Mouse (Mus musculus): ENCODE results near the gene Atp6ap1. TPM values are rescaled to one million over a fixed set of nuclear protein-coding genes. Genes with fewer than 3 reads are reported as not detected.
A peak's percentile ranks its signal among the peaks of the same experiment; 100 is the strongest.

Atp6ap1 gene
- polyA plus RNA-seq (2016; fragmentation: Nextera tagmentation; extraction: Ambion mirVana) = 86.4 and 91.5 TPM in 2 replicates

GRCm38 (mm10) chrX:74296538-74297448 lies at the start of gene Atp6ap1:
TSS of gene Atp6ap1 (plus strand) at chrX:74297097.
- H3K9me3 ChIP-seq = no peaks in the 10 kb centered on the region
- peak within 1 kb of the TSS; percentile 85 for H3K27ac ChIP-seq (replicated peaks)
- peak; percentile 92 for DNase-seq (ENCODE audit: low spot score)
- 17% methylated on average over 37 of the region's 37 CpGs for WGBS
- peaks cover 6% of the 10 kb centered on the region for H3K4me1 ChIP-seq
- H3K36me3 ChIP-seq (replicated peaks) = peaks cover 27% of the 10 kb centered on the region
- H3K27me3 ChIP-seq (replicated peaks; ENCODE audit: low read depth, poor library complexity, severe bottlenecking) = no peaks in the 10 kb centered on the region
- H3K4me3 ChIP-seq = peak within 1 kb of the TSS; percentile 75

- Histone ChIP-seq H3K27ac (replicated peaks) (peak overlapping the region; percentile 87; the same call in 1 of the 2 replicates), H3K4me1 (peaks cover 15% of the 10 kb centered on the region), H3K4me3 (peak overlapping the region; percentile 61), H3K9me3 (peaks cover 2% of the 10 kb centered on the region; the same call in 1 of the 2 replicates), H3K36me3 (replicated peaks) (peaks cover 4% of the 10 kb centered on the region), H3K27me3 (replicated peaks; ENCODE audit: low read depth, poor library complexity, severe bottlenecking) (no peaks in the 10 kb centered on the region)
- 11% methylated on average over 3 of the region's 3 CpGs for whole genome bisulfite sequencing
- DNase-seq (ENCODE audit: low spot score) = peak; percentile 77
These were observed 48.2 kb upstream of the Atp6ap1 start for GRCm38 (mm10) chrX:74248651-74249050.

GRCm38 (mm10) chrX:74249615-74250014 lies 47.3 kb upstream of the Atp6ap1 start, which contains the start of gene Flna:
TSS of gene Flna (minus strand) at chrX:74249820.
- DNase-seq (ENCODE audit: low spot score) = peak; percentile 73
- peaks cover 10% of the 10 kb centered on the region for H3K4me1 ChIP-seq
- 22% methylated on average over 38 of the region's 38 CpGs for WGBS
- H3K27ac ChIP-seq (replicated peaks) = peak within 1 kb of the TSS; percentile 87
- no peaks in the 10 kb centered on the region for H3K27me3 ChIP-seq (replicated peaks; ENCODE audit: low read depth, poor library complexity, severe bottlenecking)
- H3K9me3 ChIP-seq = peaks cover 2% of the 10 kb centered on the region; the same call in 1 of the 2 replicates
- H3K4me3 ChIP-seq = peak within 1 kb of the TSS; percentile 61
- no peaks in the 10 kb centered on the region for H3K36me3 ChIP-seq (replicated peaks)

DNA sequence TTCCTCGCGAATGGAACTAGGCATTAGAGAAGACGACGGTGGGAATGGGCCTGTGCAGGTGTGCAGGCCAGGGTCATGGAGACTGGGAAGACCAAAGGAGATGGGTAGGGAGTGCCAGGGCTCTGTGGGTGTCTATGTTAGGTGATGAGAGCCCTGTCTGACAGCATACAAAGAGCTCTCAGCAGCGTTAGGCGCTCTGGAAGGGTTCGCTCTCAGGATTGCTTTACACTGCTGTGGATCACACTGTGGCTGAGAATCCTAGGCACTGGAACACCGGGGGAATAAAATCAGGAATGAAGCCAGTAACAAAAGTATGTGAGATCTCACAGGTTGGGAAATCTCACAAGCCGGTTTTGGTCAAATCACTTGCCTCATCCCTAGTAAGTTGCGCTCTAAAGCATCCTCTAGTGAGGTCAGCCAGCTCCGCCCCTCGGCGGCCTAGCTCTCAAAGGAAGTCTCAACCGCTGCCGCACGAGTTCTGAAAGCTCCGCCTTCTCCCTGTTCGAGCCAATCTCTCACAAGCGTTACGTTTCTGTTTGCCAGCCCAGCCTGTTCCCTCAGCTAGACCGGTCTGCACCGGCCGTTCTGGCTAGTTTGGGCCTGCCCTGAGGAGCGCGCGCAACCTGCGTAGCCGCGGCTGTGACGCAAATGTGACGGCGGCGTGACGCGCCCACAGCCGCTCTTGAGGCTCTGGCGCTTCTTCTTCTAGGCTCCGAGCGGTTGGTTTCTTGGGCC lies 42.6 kb upstream of the Atp6ap1 start, which contains the start of gene Emd:
Gene Emd (plus strand): TSS at position 535 of the 735 bp plus-strand sequence.
- 20% methylated on average over 39 of the region's 39 CpGs for WGBS
- peaks cover 2% of the 10 kb centered on the region; the same call in 1 of the 2 replicates for H3K9me3 ChIP-seq
- H3K27me3 ChIP-seq (replicated peaks; ENCODE audit: low read depth, poor library complexity, severe bottlenecking) = no peaks in the 10 kb centered on the region
- peak within 1 kb of the TSS; percentile 91 for H3K27ac ChIP-seq (replicated peaks)
- H3K36me3 ChIP-seq (replicated peaks) = peaks cover 29% of the 10 kb centered on the region
- DNase-seq (ENCODE audit: low spot score) = peak; percentile 92
- H3K4me1 ChIP-seq = peaks cover 11% of the 10 kb centered on the region; the same call in 1 of the 2 replicates
- H3K4me3 ChIP-seq = peak within 1 kb of the TSS; percentile 73

- Histone ChIP-seq H3K27me3 (replicated peaks; ENCODE audit: low read depth, poor library complexity, severe bottlenecking) (no peaks in the 10 kb centered on the region), H3K4me3 (peak overlapping the region; percentile 73), H3K4me1 (peaks cover 7% of the 10 kb centered on the region; the same call in 1 of the 2 replicates), H3K36me3 (replicated peaks) (peaks cover 33% of the 10 kb centered on the region), H3K27ac (replicated peaks) (peak overlapping the region; percentile 91), H3K9me3 (no peaks in the 10 kb centered on the region)
- WGBS = 24% methylated on average over 31 of the region's 31 CpGs
- no peak for DNase-seq (ENCODE audit: low spot score)
These were observed 41.9 kb upstream of the Atp6ap1 start for GRCm38 (mm10) chrX:74254888-74255565.

- no peak for DNase-seq (ENCODE audit: low spot score)
- WGBS = 92% methylated on average over 3 of the region's 3 CpGs
These were observed 39.2 kb upstream of the Atp6ap1 start for GRCm38 (mm10) chrX:74257746-74258145.

DNA sequence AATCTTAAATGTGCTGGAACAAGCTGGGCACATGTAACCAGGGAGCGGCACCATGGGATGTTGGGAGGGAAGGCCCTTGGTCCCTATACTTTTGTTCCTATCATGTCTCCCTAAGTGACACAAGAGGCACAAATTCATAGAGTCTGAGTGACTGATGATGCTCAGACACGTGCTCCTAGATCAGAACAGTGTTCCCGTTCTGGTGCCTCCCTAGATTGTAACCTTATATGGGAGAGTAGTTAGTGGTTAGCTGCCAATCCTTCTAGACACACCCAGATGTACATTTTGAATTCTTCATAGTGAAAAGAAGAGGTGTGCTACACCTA lies 27.2 kb upstream of the Atp6ap1 start:
- Histone ChIP-seq H3K27me3 (replicated peaks; ENCODE audit: low read depth, poor library complexity, severe bottlenecking) (no peaks in the 10 kb centered on the region), H3K36me3 (replicated peaks) (peaks cover 18% of the 10 kb centered on the region), H3K4me3 (peak overlapping the region; percentile 68), H3K4me1 (no peaks in the 10 kb centered on the region; the same call in 1 of the 2 replicates), H3K27ac (replicated peaks) (peak overlapping the region; percentile 92), H3K9me3 (no peaks in the 10 kb centered on the region)
- peak; percentile 23 for DNase-seq (ENCODE audit: low spot score)
- WGBS = 32% methylated on average over 3 of the region's 3 CpGs

More at GRCm38 (mm10) chrX:74257746-74258145, 39.2 kb upstream of the Atp6ap1 start:
- H3K9me3 ChIP-seq = no peaks in the 10 kb centered on the region
- no peak overlapping the region for H3K27ac ChIP-seq (replicated peaks)
- H3K27me3 ChIP-seq (replicated peaks; ENCODE audit: low read depth, poor library complexity, severe bottlenecking) = no peaks in the 10 kb centered on the region
- no peak overlapping the region for H3K4me3 ChIP-seq
- H3K36me3 ChIP-seq (replicated peaks) = peaks cover 39% of the 10 kb centered on the region
- H3K4me1 ChIP-seq = peaks cover 5% of the 10 kb centered on the region; the same call in 1 of the 2 replicates

DNA sequence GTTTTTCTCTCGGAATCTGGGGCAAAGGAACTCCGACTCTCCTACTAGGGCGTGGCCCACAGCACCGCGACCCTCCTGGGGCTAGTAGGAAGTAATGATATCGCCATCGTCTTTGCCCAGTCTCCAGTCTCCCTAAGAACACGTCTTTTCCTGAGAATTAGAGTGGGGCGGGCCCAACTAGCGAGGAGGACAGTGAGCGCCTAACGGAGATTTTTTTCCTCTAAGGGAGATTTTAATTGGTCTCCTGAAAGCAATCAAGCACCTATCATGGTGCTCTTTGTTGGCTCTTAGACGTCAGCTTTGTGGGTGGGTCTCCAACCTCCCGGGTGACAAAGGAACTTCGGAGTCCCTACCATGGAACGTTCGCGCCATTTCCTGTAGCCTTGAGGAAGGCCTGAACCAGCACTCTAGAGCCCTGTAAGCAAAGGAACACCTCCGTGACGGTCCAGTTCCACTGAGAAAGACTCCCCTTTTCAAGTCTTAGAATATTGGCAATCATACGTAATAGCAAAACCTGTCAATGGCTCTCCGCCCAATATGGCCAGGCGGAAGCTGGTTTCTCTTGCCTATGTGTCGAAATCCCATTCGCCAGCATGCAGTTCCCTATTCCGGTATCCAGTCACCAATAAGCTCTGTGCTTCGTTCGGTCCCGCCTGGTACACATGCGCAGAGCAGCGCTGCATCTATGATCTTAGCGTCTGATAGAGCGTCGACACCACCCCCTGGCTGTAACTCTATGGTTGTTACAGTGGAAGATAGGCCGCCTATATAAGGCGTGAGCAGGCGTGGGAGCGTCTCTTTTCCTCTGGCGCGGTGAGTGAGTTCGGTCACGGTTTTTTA lies 26.6 kb upstream of the Atp6ap1 start, which contains the start of gene Rpl10:
Gene Rpl10 (plus strand): TSS at position 751 of the 840 bp plus-strand sequence.
- 18% methylated on average over 42 of the region's 42 CpGs for WGBS
- no peaks in the 10 kb centered on the region for H3K27me3 ChIP-seq (replicated peaks; ENCODE audit: low read depth, poor library complexity, severe bottlenecking)

DNA sequence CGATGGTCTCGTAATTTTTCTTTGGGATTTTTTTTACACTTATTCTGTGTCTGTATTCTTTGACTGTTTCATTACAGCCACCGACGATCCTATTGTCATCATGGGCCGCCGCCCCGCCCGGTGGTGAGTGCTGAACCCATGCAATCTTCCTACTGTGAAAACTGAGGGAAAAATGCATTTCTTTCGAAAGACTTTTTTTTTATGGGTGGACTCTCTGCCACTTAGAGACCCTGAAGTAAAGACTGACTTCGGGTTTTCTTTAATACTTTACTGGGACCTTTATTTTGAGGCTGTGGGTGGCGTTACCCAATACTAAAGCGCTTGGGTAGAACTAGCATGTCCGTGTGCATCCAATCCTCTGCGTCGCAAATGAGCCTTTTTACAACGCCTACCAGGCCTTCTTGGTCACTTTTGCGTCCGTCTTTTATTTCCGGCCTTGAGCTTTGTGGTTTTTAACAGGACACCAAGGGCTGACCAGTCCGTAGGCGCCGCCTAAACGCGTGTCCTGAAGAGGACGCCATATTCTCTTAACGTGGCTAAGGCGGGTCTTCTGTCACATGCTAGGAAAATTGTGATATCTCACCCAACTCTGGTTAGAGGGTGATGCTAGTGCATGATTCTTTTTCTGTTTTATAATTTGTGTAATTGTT lies 25.9 kb upstream of the Atp6ap1 start:
- peaks cover 18% of the 10 kb centered on the region for H3K36me3 ChIP-seq (replicated peaks)
- peak; percentile 38 for DNase-seq (ENCODE audit: low spot score)
- no peaks in the 10 kb centered on the region for H3K27me3 ChIP-seq (replicated peaks; ENCODE audit: low read depth, poor library complexity, severe bottlenecking)
- no peaks in the 10 kb centered on the region; the same call in 1 of the 2 replicates for H3K4me1 ChIP-seq
- H3K4me3 ChIP-seq = peak overlapping the region; percentile 68
- WGBS = 21% methylated on average over 27 of the region's 27 CpGs
- peak overlapping the region; percentile 92 for H3K27ac ChIP-seq (replicated peaks)
- H3K9me3 ChIP-seq = no peaks in the 10 kb centered on the region

More for the DNA sequence above, 26.6 kb upstream of the Atp6ap1 start, which contains the start of gene Rpl10:
- Histone ChIP-seq H3K27ac (replicated peaks) (peak within 1 kb of the TSS; percentile 92), H3K9me3 (no peaks in the 10 kb centered on the region), H3K36me3 (replicated peaks) (peaks cover 18% of the 10 kb centered on the region), H3K4me3 (peak within 1 kb of the TSS; percentile 68), H3K4me1 (no peaks in the 10 kb centered on the region; the same call in 1 of the 2 replicates)
- peak; percentile 92 for DNase-seq (ENCODE audit: low spot score)

DNA sequence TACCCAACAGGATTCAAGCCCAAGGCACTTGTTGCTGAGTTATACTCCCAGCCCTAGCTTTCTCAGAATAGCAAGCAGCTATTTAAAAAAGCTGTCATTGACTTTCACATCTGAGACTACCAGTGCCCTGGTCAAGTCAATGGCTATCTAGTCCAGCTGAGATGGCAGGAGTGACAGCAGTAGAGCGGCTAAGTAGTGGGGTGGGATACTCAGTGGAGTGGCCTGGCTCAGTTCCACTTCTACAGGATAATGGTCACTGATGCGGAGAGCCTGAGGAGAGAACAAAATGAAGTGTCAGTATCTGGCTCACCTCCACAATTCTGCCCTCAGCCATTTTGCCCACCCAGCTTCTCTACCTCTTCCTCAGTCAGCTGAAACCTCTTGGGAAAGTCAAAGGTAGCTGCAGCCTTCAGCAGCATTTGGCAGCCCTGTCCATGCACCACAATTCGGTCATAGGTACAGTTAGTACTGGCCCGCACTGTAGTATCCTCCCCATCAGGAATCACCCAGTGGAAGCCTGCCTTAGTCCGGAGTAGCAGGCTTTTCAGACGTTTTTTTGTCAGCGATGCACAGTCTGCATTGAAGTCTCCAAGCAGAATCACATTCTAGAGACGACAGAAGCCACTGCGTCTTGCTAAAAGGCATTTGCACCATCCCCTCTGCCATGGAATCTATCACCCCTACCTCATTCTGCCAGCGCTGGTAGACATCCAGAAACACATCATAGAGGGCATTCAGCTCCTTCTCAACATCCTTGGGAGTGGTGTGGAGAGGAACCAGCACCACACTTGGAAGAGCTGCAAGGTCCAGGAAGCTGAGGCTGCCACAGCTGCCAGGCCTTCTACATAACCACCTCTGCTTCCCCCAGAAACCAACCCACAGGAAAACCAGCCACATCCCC lies 23.2 kb upstream of the Atp6ap1 start:
- Histone ChIP-seq H3K4me3 (0 out of 2 replicates have a peak overlapping the region, but pooled peaks have one; percentile 2), H3K27ac (replicated peaks) (no peak overlapping the region), H3K36me3 (replicated peaks) (peaks cover 18% of the 10 kb centered on the region), H3K4me1 (no peaks in the 10 kb centered on the region; the same call in 1 of the 2 replicates), H3K27me3 (replicated peaks; ENCODE audit: low read depth, poor library complexity, severe bottlenecking) (no peaks in the 10 kb centered on the region), H3K9me3 (no peaks in the 10 kb centered on the region)
- peak; percentile 19 for DNase-seq (ENCODE audit: low spot score)
- 35% methylated on average over 10 of the region's 10 CpGs for WGBS
